Mouse (Mus musculus): ENCODE results near the gene Stx1a.

GRCm38 (mm10) chr5:135007802-135008571 lies 15.3 kb upstream of the Stx1a start:
- no peak for TF ChIP-seq MAX (IDR thresholded peaks at IDR 0.05)
- no peak for TF ChIP-seq CTCF (IDR thresholded peaks at IDR 0.05; ENCODE audit: control insufficient read depth, insufficient read depth, insufficient read length)
- no peak for TF ChIP-seq MYOD1 (IDR thresholded peaks at IDR 0.05; ENCODE audit: control insufficient read depth, insufficient read length, low read depth)
